Mouse (Mus musculus): ENCODE data around the gene Zfp2.

The Zfp2 gene

DNA sequence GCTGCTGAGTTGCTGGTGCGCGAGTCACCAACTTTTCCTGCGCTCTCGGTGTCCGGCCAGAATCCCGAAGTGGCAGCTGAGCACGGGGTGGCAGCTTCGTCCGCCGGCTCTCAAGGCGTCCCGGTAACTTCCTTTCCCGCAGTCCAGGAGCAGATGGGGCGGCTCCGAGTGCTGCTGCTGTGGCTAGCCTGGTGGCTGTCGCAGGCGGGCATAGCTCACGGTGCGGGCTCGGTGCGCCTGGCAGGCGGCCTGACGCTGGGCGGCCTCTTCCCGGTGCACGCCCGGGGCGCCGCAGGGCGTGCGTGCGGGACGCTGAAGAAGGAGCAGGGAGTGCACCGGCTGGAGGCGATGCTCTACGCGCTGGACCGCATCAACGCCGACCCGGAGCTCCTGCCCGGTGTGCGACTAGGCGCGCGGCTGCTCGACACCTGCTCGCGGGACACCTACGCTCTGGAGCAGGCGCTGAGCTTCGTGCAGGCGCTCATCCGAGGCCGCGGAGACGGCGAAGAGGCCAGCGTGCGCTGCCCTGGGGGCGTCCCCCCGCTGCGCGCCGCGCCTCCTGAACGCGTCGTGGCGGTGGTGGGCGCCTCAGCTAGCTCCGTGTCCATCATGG lies 64.9 kb downstream of the Zfp2 start:
- no peak for DNase-seq (ENCODE audit: low spot score)

DNA sequence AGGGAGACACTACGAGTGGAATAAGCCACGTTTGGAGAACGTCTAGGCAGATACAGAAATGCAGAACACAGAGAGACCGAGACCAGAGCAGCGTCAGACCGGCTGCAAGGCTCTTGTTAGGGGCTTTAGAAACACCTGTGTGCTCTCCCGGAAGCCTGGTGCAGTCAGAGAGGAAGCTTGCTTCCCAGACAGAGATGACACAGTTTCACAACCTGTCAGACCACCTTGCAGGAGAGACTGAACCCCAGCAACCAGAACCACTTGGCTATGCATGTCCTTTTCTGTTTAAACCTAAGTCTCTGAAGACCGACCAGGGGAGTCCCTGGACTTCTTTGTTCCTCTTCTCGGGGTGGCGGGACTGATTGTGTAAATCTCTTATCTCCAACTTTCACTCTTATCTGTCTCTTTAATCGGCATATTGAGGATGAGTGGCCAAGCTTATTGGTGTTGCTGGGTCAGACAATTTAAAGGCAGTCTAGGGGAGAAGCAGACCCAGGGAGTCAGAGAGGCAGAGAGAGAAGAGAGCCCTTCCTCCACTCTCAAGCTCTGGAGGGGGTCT lies 65.7 kb downstream of the Zfp2 start, which contains the start of gene Grm6:
Grm6 (plus strand) TSS at position 509 of the 559 bp plus-strand sequence.
- no peak for DNase-seq (ENCODE audit: low spot score)

DNA sequence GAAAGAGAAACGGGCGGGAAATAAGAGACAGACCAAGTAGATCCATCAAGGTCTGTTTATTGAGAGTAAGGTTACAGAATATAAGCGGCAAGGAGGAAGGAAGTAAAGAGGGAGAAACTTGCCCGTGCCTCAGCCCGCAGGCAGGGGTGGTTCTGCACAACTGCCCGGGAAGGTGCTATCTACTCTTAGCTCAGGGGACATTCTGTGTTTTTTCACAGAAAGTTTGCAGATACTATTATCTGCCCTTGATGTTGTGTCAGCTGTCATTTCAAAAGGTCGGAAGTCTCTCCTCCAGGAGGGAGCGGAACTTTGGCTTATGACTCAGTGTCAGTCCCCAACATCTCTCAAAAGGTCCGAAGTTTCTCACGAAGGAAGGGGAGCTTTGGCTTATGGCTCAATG lies 66.7 kb downstream of the Zfp2 start:
- DNase-seq (ENCODE audit: low spot score): no peak
